Mouse (Mus musculus) R1 (cell line): ENCODE results near the gene Vash1.
A peak's percentile ranks its signal among the peaks of the same experiment; 100 is the strongest.

Source experiments
- DNase-seq: peaks from one replicate; pipeline ENCODE4 v3.0.0-alpha.2; 2018; ENCODE audit warnings: low read depth, low spot score

The Vash1 gene

DNA sequence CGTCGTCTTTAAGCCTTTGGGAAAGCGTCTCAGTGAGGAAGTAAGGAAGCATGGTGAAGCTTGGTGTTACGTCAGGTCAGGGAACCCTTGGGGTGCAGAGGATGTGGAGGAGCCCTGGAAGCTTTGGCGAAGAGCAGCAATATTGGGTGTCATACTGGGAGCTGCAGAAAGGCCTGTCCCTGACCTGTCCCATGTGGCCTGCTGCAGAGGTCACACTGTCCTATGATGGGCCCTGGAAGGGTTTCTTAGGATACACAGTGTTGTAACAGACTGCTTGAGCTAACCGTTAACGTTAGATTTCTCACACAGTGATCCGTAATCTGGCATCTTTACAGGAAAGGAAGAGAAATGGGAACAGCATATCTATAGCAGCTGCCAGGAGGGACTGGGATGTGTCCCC lies 3.7 kb downstream of the Vash1 start:
- DNase-seq: no peak

DNA sequence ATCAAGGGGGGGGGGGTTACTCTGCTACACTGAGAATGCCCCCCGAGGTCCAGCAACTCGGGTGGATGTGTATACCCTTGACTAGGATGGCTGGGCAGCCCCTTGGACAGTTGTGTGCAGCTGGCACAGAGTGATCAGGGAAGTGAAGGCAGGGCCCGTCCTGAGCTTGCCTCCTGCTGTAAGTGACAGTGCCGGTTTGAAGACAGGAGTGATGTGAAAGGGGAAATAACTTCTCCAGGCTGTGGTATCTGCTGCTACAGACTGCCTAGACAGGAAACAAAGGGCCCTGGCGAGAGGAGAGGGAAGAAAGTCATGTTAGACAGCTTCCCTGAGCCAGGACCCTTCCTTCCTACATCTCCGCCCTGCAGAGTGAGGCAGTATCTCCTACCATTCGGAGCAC lies 5.2 kb downstream of the Vash1 start:
- no peak for DNase-seq

DNA sequence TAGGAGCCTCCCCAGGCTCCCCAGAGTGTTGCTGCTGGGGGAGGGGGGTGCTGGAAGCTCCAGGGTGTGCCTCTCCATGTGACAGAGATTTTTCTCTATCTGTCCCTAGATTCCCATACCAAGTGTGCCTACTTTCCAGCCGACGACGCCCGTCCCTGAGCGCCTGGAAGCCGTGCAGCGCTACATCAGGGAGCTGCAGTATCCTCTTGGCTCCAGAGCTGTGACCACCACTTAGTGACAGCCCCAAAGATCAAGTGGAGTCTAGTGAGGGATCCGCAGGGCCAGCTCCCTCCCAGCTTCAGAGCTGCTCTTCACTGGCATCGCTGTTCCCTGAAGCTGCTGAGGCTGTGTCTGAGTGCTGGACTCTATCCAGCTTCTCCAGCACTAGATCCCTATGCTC lies 6.8 kb downstream of the Vash1 start:
- no peak for DNase-seq

DNA sequence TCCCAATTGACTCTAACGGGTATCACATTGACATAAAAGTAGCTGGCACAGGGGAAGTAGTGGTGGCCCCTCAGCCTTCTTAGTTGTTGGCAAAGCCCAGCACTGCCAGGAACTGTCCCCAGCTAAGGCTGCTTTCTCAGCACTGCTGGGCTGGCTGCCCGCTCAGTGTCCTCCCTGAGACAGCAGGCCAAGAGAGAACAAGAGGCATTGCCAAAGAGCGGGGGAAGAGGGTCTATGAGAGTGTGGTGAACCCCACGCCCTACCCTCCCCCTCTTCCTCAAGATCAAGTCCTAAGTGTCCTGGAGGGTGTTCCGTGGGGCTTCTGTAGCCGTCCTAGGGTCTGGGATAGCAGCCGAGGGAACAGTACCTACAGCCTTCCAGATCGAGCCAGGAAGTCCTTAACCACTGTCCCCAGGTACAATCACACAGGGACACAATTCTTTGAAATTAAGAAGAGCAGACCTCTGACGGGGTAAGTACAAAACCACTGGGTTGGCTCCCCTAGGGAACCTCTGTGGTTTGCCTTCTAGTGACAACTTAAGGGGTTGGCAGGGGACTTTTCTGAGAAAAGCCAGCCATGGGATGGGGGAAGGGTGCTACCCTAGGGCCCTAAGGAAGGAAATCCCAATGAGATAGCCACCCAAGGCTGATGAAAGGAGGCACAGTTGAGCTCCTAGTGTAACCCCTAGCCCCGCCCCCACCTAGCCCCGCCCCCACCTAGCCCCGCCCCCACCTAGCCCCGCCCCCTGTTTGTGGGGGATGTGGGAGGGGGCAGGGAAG lies 8.2 kb downstream of the Vash1 start:
- no peak for DNase-seq

DNA sequence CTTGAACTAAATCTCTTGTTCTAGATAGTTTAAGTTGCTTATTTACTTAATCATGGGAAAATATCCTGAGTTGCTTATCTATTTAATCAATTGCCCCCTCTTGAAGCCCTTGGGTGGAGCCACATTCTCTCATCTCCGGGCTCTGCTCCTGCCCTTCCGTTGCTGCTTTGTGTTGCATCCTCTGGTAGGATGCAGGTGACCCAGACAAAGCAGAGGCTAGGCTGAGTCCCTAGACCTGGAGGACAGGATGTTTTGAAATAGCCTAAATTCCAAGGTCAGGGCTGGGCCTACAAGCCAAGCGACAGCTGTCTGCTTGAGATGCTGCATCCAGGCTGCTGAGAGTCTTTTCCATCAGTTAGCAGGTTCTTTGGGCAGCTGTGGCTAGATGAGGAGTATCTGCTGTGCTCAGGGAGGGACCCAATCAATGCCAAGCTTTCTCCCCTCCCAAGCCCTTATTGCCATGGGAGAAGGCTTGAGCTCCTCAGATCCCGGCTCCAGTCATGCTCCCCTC lies 9.0 kb downstream of the Vash1 start:
- peak; percentile 94 for DNase-seq

DNA sequence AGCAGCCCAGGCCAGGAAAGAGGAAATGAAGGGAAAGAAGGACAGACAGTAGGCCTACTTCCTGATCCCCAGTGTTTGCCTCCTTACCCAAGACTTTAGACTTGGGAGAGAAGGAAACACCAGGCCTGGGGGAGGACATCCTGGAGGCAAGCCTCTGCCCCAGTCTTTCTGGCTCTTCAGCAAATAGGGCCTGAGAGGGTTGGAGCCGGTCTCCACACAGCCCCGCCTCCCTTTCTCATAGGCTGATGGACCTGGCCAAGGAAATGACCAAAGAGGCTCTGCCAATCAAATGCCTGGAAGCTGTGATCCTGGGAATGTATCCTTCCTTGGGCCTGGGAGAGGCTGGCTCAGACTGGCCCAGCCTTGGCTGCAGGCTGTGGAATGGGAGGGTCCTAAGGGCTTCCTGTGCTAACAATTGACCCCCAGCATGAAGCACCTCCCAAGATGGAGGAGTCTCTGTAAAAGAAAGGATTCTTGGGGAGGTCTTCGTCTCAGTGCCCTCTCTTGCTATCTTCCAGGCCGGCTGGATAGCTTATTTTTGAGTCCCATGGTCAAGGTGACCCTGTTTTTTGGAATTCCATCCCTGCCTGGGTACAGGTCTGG lies 9.6 kb downstream of the Vash1 start:
- peak; percentile 98 for DNase-seq

DNA sequence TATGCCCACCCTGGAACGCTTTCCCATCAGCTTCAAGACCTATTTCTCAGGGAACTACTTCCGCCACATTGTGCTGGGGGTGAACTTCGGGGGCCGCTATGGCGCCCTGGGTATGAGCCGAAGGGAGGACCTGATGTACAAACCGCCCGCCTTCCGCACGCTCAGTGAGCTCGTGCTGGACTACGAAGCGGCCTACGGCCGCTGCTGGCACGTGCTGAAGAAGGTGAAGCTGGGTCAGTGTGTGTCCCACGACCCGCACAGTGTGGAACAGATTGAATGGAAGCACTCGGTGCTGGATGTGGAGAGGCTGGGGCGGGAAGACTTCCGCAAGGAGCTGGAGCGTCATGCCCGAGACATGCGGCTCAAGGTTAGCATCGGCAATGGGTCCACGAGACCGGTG lies 10.4 kb downstream of the Vash1 start:
- DNase-seq: no peak

DNA sequence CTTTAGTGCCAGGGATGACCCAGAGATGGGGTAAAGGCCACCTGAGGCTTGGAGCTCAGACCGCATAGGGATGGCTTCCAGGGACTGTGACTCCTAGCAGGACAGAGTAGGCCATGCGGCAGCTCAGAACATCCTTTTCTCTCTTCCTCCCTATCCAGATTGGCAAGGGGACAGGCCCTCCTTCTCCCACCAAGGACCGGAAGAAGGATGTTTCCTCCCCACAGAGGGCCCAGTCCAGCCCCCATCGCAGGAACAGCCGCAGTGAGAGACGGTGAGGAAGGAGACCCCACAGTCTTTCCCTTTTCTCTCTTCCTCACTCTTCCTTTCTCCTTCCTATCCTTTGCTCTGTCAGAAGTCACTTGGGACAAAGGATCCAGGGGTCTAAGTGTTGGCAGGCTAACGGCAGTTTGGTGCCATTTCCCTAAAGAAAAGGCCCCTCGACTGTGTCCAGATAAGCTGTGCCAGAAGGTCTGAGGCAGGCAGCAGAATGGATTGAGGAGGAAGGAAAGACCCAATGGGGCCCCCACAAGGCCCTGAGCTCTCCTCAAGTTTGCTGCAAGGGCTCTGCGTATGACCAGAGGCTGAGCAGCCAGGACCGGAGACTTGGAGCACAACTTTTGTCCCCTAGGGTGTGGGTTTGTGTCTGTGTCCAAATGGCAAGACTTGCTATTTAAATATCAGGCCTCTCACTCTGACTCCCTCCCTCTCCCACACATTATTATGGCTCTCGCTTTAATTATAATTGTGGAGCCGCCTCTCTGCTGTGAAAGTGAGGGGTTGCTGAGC lies 12.4 kb downstream of the Vash1 start:
- no peak for DNase-seq

DNA sequence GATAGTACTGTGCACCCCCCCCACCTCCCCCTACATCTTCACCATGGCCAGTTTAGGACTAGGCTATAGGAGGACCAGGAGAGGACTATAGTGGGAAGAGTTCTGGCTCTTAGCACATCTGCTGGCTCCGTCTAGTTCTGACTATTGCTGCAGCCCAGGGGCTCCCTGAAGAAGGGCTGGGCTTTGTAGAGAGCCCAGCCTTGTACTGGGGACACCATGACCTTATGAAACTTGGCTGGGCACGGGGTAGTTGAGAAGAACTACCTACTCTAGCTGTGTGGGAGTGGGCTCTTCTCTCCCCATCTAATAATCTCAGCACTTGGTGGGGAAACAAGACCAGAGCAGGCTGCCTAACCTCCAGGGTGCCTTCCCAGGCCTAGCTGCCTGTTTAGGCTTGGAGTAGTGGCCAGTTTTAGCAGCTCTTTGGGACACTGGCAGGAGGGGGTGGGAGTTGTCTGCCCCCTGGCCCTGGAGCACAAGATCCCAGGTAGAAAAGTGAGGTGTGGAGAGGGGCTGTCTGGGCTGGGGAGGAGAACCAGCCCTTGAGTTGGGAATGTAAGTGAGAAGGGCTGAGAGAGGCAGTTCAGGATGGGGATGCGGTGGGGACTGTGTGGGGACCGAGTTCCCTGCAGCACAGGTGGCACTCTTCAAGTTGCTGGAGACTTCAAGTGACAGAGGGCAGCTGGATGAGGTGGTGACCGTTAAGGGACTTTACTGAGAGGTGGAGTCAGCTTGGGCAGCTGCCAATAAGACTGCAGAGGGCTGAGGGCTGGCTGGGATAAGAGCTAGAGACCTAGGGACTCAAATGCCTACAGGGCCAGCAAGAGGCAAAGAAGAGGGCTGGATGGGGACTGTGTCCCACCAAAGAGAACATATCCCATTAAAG lies 14.2 kb downstream of the Vash1 start:
- no peak for DNase-seq

DNA sequence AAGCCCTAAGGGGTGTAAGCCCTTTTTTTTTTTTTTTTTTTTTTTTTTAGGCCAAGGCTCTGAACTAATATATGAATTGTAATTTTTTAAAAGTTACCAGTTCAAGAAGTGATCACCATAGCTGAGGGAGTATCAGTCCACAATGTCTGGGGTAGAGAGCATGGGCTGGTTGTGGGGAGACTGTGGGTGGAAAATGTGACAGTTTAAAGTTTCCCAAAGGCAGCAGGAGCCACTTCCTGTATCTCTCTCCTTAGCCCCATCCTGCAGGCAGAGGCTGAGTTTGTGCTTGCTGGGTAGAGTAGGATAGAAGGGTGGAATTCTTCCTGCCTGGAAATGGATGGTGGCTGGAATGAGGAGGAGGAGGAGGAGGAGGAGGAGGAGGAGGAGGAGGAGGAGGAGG lies 14.9 kb downstream of the Vash1 start:
- no peak for DNase-seq

DNA sequence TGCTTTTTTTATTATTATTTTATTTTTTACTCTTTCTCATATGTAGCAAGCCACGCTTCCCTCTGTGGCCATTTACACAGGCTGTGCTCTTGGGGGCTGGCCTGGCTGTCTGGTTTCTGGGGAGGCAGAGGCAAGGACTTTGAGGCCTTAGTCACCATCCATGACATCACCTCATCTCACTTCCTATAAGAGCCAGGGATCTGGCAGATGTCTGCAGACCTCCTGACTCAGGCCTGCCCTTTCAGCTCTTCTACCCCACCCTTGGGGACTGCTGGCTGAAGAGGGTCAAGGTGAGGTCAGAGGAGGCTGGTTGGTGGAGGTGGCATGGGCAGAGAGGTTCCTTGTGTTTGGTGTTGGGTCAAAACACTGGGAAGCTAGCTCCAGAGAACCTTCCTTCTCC lies 15.9 kb downstream of the Vash1 start:
- no peak for DNase-seq

DNA sequence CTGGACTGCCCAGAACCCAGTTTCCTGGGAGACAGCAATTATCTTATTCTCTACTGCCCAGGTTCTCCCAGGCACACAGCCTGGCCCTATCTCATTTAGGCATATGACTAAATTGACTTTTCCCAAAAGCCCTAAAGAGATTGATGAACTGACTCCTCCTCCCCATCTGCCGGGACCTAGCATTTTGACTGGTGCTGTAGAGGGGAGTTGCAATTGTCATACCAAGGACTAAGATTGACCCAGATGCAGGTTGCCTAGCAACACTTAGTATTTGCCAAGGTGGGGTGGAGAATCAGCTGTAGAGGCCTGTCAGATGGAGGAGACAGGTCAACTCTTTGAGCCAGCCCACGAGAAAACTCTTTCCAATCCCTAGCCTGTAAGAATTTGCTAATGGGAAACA lies 19.5 kb downstream of the Vash1 start:
- no peak for DNase-seq

DNA sequence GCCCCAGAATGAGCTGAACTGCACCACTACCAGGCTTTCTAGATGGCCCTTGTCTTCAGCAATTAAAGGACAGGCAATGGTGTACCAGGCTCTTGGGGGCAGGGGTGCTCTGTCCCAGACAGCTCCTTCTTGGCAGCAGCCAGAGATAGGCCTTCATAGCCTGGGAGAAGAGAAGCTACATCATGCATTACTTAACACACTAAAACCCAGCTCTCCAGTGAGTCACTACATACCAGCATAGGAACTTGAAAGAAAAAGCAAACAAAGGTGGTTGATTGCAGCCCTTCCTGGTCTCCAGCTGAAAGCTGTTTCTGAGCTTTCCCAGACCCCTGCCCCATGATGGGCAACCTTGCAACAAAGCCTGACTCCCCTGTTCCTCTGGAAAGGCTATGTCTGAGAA lies 20.0 kb downstream of the Vash1 start:
- DNase-seq: no peak

DNA sequence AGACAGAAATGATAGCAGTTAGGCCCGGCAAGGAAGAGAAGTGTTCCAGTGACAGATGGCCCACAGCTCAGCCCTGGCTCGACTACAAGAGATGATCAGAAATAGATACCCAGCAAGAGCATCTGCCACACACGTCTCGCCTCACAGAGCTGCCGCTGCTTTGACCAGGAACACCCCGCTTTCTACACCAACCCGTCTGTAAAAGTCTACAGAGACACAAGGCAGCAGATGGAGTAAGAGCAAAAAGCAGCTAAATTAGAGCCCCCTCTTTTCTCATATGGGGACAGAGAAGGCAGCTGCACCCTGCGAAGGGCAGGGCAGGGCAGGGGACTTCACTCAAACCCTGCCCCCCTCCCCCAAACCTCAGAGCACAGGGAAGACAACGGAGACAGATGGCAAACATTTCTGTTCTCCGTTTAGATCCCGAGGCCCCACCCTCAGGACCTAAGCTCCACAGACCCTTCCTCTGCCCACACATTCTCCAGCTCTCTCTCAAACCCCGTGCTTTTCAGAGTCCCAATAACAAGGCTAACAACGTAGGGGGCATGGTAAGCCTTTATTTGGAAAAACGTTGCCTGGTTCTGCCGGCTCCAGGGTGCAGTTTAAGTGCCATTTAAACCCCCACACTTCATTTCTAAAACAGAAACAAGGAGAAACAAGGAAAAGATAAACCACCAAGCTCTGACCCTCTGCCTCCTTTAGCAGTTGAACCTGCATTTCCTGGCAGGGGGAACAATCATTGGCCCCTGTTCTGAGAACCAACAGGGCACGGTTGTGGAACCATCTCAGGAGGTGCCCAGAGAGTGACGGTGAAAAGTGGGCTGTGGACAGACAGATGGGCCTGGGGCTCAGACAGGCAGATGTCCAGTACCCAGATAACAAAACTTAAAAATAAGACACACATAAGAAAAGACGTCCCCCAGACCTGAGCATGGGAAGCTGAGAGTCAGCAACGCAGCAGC lies 21.7 kb downstream of the Vash1 start:
- no peak for DNase-seq

DNA sequence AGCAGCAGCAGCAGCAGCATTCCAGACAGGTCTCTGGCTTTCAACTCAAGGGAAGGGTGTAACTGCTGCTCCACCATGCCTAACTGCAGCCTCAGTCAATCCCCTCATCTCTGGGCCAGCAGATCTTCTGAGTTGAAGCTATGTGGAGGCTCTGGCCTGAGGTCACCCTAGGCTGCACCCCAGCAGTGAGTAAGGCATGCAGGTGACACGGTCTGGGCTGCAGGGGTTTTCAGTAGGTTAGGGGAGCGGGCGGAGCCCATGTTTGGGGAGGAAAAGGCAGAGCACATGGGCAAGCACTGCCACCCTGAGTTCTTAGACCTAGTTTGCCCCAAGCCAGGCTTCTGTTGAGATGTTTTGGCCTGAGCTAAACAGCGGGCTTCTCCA lies 22.4 kb downstream of the Vash1 start:
- no peak for DNase-seq

DNA sequence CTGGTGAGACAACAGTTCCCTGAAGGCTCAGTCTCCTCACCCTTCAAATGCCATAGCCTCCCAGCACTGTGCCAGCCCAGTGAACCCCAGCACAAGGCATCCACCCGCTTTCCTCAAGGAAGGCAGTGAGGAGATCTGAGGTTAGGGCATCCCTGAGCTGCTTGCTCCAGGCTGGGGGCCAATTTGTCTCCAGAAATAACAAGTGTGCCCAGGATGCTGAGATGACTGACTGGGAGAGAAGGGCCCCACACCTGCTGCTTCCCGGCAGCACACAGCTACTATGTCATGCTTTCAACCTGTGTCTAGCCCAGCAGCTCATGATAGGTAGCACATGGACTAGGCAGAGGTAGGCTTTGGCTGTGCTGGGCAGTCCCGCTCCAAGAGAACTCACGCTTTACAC lies 23.0 kb downstream of the Vash1 start:
- no peak for DNase-seq

DNA sequence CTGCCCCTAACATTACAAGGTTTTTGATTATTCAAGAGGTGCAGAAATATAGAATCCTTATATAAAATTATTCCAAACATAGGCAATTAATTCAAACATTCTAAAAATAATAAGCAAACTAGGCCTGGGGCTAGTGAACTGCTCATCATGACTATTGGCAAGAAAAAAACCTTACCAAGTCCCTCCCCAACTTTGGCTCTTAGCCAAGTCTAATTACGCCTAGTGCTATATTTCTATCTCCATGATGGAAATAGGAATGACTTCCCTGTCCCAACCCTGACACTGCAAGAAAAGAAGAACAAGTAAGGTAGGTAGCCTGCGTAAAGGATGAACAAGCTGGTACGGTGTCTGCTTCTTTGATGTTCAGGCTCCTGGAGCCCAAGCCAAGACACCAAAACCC lies 24.2 kb downstream of the Vash1 start:
- no peak for DNase-seq

DNA sequence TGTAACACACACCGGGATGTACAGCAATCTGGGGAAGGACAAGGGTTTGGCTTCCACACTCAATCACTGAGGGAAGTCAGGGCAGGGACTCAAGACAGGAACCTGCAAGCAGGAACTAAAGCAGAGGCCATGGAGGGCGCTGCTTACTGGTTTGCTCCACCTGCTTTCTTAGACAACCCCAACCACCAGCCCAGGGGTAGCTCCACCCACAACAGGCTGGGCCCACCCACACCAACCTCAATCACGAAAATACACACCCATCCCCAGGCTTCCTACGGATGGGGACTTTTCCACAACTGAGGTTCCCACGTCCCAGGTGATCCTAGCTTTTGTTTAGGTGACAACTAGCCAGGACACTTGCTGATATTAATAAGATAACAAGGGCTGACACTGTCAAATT lies 27.3 kb downstream of the Vash1 start:
- peak; percentile 66 for DNase-seq

DNA sequence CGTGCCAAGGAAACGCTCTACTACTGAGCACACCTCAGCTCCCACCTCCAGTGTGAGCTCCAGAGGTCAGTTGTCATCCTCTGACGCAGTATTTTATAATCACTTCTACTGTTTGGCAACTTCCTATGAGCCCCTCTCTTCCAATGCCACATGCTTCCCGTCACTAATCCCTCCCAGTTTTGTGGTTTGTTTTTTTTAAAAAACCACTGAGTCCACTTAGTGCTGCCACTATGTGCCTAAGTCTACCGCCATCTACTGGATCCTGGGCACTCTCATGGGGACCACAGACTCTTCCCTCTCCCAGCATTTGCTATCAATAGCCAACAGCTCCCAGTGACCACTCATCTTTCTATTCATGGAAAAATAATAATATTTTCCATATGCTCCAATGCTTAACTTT lies 35.5 kb downstream of the Vash1 start:
- peak; percentile 36 for DNase-seq

DNA sequence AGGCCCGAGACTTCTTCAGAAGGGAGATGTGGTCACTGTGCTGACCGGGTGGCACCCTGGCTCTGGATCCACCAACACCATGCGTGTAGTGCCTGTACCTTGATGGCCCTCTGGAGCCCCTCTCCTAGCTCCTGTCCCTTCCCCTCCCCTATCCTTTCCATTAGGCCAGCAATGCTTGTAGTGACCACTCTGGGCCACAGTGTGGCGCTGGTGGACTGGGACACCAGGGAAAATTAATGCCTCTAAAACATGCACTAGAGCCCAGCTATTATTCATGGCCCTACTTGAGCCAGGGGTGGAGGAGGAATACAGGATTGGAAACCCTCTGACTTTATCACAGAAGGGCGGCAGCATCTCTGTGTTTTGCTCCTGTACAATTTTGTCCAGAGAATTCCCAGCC lies 36.9 kb downstream of the Vash1 start:
- DNase-seq: peak; percentile 66

DNA sequence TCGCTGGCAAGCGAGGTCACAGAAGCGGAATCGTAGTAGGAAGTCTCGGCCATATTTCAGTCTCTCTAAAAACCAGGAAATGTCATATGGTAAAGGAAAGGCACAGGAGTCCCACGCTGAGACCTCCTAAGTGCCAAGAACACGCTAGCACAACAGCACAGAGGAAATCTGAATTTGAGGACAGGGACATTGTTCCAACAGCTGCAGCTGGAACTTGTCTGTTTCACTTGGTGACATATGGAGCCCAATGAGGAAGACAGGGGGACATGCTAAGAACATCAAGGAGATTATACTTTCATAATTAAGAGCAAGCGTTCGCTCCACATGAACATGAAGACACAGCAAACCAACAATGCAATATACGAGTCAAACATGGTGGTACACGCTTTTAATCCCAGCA lies 38.5 kb downstream of the Vash1 start:
- DNase-seq: no peak
